Comparison of ENCODE assay signal across 19 mouse cellular contexts in genomic region chr11:5860639-5861038, GRCm38 (mm10). TPM values are rescaled to one million over a fixed set of nuclear protein-coding genes. Genes with fewer than 3 reads are reported as not detected.
"Had no signal": no experiment of that assay in that cellular context is flagged by ENCODE, and none has a peak within 500 bp of the region (broad histone marks: within the 10 kb centered on the region; RNA-seq: fewer than 3 reads in every experiment).

No protein-coding gene starts in this region.

- ATAC-seq: liver, postnatal 0 days had no signal

- H3K4me3 ChIP-seq: liver, embryonic 13.5 days had no signal

- H3K9me3 ChIP-seq: limb, embryonic 15.5 days; liver, embryonic 13.5 days; midbrain, embryonic 12.5 days; neural tube, embryonic 15.5 days had no signal

- H3K9ac ChIP-seq: liver, embryonic 13.5 days; liver, postnatal 0 days; midbrain, embryonic 12.5 days; neural tube, embryonic 15.5 days had no signal

- H3K27ac ChIP-seq: liver, embryonic 13.5 days; macrophage; midbrain, embryonic 12.5 days; neural tube, embryonic 15.5 days had no signal

- H3K36me3 ChIP-seq: liver, embryonic 13.5 days; midbrain, embryonic 12.5 days; neural tube, embryonic 15.5 days had no signal

- DNase-seq: kidney, adult 11 months; kidney, adult 9 months; kidney, postnatal 36 days; layer of hippocampus, adult 9-11 months; layer of hippocampus, postnatal 36 days; liver, embryonic 13.5 days; liver, postnatal 0 days; right cerebral cortex, adult 18-20 months; right cerebral cortex, postnatal 25 days; thymus, adult 2 months; thymus, postnatal 25 days had no signal

RNA-seq across cellular contexts. Expression of gene Myl7, which starts 37.9 kb away (rescaled TPM):
- total RNA-seq: layer of hippocampus, adult 18-20 months; layer of hippocampus, postnatal 36 days; left cerebral cortex, adult 8-10 months; left cerebral cortex, postnatal 25 days; midbrain, postnatal 0 days had no signal
- polyA plus RNA-seq: macrophage; midbrain, postnatal 0 days had no signal

RNA-seq across cellular contexts. Expression of gene Pgam2, which starts 57.1 kb away (rescaled TPM):
- total RNA-seq: midbrain, postnatal 0 days had no signal
- polyA plus RNA-seq: macrophage had no signal
